Mouse (Mus musculus): Measurements from ENCODE around the gene Lbx2.
A peak's percentile ranks its signal among the peaks of the same experiment; 100 is the strongest.

Gene Lbx2

GRCm38 (mm10) chr6:83086121-83087035, at the start of gene Lbx2:
Lbx2 (plus strand) TSS chr6:83086367.
- no peak for DNase-seq

DNA sequence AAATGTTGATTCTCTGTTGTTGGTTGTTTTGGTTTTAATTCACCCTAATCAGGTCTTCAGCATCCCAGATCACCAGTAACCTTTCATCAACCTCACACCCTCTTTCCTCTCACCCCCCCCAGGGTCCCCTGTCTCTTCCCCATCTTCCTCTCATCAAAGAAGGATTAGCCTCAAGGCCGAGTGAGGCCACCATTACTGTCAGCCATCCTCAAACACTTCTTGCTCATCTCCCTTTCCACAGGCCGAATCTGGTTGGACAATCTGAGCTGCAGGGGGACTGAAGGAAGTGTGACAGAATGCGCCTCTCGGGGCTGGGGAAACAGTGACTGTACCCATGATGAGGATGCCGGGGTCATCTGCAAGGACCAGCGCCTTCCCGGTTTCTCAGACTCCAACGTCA, 49.0 kb upstream of the Lbx2 start:
- DNase-seq, result no peak

GRCm38 (mm10) chr6:83038496-83039012, 47.6 kb upstream of the Lbx2 start:
- DNase-seq, result peak; percentile 95

- DNase-seq, result no peak
Measured at GRCm38 (mm10) chr6:83040601-83041000, 45.6 kb upstream of the Lbx2 start.

DNA sequence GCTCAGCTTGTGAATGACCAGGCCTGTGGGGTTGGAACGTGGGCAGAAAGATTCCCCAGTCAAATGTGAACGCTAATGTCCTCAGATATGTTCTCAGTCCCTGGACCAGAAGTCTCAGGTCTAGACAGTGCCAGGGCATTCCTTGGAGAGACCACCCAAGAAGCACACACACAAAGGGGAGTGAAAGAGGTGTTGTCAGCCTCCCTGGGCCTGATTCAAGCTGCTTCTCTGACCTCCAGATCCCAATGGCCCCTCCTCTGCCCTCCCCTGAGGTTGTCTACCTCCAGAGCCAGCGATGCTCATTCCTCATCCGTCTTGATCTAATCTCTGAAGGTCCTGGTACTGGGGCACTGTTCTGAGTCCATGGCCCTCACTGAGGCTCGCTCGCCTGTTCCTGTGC, 42.6 kb upstream of the Lbx2 start:
- DNase-seq, result no peak

DNA sequence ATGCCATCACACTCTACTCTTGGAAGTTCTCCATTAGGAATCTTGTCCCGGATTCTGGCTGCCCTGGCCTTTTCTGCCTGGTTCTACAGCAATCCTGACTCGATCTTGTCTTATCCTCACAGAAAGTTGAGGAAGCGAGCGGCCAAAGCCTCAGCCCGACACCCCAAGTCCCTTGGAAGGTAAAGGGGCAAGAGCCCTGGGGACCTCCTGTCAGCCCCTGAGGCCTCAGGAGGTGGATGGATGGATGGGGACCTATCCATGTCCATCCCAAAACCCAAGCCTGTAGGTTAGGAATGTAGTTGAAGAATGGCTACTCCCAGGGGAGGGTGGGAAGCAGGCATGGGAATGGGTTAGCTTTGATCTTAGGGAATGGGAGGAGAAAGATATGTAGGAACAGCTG, 42.2 kb upstream of the Lbx2 start:
- no peak for DNase-seq

- DNase-seq, result no peak
Measured at GRCm38 (mm10) chr6:83044742-83045141, 41.4 kb upstream of the Lbx2 start.

DNA sequence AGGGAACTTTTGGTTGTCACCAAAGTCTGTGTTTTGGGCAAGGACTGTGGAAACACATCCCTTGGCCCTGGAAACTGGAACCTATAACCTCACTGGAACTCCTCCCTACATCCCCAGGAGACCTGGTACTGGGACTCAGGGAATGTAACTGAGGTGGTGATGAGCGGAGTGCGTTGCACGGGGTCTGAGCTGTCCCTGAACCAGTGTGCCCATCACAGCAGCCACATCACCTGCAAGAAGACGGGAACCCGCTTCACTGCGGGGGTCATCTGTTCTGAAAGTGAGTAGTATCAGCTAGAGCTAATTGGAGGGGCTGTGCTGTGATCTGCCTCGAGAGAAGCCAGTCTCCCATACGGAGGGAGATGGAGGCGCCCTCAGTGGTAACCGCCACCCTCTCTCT, 36.8 kb upstream of the Lbx2 start:
- no peak for DNase-seq

DNA sequence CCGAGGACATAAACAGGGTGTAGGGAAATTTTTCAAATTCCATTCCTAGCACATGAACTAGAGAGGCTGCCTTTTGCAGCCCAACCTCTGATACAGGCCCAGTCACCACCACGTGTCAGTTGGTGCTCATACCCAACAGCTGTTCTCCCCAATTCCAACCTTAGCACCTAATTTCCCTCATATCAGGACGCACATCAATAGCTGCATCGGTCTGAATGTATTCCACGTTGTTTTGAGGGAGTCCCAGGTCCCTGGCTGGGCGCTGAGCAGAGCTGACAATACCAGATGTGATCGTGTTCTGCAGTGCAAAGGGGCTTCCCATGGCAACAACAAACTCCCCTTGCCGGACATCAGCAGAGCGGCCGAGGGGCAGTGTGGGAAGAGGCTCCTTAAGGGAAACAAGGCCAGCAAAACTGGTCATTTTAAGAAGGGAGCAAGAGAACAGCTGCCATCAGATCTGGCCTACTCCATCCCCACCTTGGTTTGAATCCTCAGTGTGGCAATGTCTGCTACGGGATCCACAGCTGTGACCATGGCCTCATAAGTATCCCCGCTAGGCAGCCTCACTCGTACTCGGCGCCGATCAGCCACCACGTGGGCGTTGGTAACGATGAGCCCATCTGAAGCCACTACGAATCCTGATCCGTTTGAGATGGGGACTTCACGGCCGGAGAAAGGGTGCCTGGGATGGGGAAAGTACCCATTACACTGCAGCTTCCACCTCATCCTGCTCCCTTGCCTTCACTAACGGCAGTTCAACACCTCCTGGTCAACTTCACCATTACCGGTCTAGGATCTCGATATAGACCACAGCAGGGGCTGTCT, 32.8 kb upstream of the Lbx2 start:
- DNase-seq, result peak; percentile 70

DNA sequence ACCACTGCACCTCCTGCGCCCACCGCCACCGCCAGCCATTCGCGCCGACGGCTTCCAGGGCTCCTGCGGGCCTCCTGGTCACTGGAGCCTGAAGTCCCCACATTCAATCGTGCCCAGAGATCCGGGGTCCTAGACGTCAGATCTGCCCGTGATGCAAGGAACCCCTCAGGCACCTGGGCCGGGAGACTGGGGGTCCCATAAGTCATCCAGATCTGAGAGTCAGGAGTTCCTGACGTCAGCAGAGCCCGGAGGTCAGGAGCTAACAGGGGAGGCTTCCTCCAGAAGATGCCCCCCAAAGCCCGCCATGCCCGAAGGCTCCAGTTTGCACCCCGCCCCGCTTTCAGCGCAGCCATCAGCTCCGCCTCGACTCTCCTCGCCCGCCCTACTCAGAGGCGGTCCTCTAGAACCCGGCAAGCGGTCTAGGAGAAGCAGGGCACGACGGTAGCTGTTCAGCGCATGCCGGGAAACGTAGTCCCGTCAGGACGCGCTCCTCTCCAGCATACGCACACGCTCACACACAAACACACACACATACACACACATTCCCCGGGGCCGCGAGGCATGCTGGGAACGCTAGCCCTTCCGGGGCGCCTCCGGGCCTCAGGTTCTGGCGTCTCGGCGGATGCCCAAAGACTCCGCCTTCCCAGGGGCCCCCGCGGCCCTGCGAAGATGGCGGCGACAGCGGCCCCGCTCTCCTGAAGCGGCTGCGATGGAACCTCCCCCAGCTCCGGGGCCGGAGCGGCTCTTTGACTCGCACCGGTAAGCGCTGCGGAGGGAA, 31.9 kb upstream of the Lbx2 start, which contains the start of gene Aup1:
TSS of gene Aup1 (plus strand) at position 448 of the 778 bp plus-strand sequence.
- DNase-seq, result peak; percentile 98

- DNase-seq, result peak; percentile 74
Measured at GRCm38 (mm10) chr6:83054871-83055431, 31.2 kb upstream of the Lbx2 start, which contains the start of gene Htra2. Htra2 (minus strand) TSS chr6:83055273.

DNA sequence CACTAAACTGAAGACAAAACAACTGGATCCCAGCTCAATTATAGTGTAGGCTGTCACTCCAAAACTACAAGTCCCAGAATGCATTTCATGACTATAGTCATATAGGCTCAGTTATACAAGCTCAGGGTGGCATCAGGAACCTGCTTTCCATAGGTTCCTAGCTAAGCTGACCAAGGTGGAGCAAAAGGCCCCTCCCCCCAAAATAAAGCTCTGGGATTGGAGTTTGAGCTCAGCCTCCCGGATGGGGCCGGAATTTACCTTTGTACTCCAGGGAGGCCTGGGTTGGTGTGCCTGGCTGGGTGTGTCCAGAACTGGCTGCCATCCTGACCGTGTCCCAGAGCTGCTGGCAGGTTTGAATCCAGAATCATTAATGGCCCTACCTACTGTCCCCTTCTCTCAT, 28.4 kb upstream of the Lbx2 start, which contains the start of gene Dqx1:
TSS of gene Dqx1 (plus strand) at position 55 of the 400 bp plus-strand sequence.
- DNase-seq, result peak; percentile 66

GRCm38 (mm10) chr6:83058725-83059124, 27.4 kb upstream of the Lbx2 start:
- no peak for DNase-seq

DNA sequence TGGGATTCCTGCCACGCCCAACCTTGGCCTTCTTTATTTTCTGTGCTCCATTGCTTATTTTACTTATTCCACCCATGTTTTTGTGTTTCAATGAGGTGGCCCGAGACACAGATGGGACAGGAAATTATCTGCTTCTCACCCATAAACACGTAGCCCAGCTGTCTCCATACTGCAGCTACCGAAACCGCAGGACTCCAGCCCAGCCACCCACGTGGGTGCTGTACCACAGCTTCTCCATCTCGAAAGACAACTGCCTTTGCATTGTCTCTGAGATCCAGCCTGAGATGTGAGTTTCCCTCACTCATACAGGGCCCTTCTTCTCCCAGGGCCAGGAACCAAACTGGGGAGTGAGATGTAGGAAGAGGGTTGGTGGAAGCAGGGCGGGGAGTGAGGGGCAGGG, 20.2 kb upstream of the Lbx2 start:
- no peak for DNase-seq

DNA sequence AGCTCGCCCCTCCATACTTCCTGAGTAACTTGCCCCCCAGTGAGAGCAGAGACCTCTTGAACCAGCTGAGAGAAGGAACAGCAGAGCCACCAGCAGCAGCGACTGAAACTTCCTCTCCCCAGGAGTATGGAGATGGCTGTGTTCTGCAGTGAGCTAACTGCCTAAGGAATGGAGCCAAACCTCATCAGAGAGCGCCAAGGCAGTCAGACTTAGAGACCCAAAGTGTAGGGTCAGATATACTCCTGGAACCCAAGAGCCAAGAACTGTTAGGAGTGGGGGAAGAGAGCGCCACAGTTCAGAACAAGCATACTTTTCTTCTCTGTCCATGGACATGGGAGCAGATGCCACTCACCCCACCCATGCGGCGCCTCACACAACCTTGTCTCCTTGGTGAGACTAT, 19.7 kb upstream of the Lbx2 start:
- no peak for DNase-seq

DNA sequence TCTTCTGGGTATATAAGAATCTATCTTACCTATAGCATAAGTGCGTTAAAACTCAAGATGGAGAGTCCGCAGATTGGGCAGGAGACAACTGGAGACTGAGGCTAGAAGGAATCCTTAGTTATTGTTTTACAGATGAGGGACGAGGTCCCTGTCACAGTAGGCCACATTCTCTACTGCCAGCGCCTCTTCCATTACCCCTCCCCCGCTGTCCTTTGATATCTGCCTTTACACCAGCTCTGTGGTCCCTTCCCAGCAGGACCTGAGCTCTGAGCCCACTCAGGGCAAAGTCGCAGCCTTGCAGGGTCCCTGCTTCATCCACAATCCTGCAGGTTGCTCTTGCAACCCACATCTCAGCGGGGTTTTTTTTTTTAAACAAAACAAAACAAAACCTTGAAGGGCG, 17.9 kb upstream of the Lbx2 start:
- no peak for DNase-seq

DNA sequence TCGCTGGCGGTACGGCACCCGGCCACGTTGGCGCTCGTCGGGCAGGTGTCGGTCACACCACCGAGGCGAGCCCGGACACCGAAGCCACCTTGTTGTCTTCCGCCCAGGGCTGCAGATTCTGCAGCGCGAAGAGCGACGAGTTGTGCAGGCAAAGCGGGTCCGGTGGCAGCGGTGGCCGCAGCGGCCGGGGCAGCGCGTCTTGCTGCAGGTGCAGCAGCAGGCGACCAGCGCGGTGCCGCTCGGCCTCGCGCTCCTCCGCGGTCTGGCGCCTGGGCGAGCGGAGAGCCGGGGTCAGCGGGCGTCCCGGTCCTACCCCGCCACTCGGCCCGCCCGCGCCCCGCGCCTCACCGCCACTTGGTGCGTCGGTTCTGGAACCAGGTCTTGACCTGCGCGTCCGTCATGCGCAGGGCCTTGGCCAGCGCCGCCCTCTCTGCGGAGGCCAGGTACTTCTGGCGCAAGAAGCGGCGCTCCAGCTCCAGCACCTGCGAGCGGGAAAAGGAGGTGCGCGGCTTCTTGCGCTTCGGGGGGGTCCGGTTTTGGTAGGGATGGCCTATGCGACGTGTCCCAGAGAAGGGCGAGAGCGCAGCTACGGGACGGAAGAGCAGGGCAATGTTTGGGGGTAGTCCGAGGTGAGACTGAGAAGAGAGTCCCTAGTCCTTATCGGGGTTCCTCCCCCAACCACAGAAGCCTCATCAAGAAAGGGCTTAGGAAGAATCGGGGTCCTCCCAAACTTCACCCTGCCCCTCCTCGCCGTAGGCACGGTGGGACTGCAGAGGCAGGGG, 17.3 kb upstream of the Lbx2 start:
- no peak for DNase-seq

DNA sequence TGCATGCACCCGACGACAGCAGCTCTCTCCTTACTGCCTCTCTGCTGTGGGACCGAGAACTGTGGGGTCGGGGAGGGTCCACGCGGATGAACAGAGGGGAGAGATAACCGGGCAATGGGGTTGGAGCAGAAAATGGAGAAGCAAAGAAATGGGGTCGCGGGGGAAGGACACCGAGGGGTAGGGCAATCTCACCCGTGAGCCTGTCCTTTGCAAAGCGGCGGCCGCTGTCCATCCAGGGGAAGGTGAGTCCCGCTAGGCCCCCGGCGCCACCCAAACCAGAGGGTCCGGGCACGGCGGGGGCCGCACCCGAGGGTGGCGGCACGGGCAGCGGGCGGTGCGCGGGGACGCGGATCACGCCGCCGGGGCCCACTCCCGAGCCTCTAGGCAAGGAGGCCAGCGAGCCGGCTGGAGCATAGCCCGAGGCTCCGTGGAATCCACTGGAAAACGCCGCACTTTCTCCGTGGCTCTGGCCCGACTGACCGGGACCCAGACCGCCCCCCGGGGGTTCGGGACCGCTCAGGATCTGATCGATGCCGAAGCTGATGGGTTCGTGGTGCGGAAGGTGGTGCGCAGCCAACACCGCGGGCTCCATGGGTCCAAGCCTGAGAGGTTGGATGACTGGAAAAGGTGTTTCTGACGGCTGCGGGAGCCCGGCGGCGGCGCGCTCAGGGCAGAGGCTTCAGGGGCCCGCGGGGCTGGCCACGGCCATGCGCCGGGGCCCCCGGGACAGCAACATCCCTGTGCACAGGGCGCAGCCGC, 16.5 kb upstream of the Lbx2 start:
- no peak for DNase-seq

GRCm38 (mm10) chr6:83070247-83070310, 16.1 kb upstream of the Lbx2 start, which contains the start of gene Tlx2:
Tlx2 (minus strand) TSS chr6:83070293.
- DNase-seq, result no peak

DNA sequence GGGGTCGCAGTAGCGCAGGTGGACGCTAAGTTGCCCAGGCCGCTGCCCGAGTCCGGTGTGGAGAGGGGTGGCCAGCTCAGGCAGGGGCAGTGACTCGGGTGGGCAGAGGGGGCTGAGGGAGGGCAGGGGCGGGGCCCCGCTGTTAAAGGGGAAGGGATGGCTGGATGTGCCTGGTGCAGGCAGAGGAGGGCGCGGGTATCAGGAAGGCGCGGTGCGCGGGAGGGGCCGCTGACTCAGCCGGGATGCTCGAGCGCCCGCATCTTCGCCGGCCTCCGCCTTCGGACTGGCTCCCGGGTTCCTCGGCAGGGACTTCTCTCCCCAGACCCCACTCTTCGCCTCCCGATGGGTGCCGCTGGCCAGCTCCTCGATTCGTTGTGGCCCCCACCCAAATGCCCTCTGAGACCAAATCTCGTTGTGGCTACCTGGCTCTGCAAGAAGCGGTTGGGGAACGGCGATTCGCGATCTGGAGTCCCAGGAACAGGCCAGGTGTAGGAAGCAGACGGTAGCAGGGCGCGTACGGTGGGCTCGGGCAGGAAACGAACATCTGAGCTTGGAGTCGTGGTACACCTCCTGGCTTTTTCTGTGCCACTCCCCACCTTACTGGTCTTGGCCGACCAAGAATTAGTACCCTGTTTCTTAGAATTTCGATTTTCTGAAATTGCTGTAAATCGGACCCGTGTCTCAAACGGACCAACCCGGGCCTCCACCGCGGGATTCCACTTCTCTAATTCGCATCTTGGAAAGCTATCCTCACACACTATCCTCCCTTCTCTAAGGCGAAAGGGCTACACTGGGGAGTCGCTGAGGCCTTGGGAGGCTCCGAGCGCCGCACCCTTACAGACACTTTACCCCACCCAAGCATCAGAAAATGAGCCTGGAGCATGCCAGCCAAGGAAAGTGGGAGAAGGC, 15.6 kb upstream of the Lbx2 start:
- DNase-seq, result no peak

All from liver (tissue).